Mouse (Mus musculus) bone marrow macrophage, adult 2 months (primary cell): ENCODE results near the gene Cgrrf1. TPM values are rescaled to one million over a fixed set of nuclear protein-coding genes. Genes with fewer than 3 reads are reported as not detected.

Source experiments
- H3K27ac ChIP-seq: 2 replicates; pipeline ENCODE4 v1.5.1; 2012; ENCODE audit warnings: low read depth, low read length; ENCODE audit not compliant: insufficient read depth
- H3K4me1 ChIP-seq: 2 replicates; pipeline ENCODE4 v1.6.1; 2012; ENCODE audit warnings: low read length; ENCODE audit not compliant: control insufficient read depth, insufficient read depth
- H3K4me3 ChIP-seq: 2 replicates; pipeline ENCODE4 v1.5.1; 2012; ENCODE audit warnings: mild to moderate bottlenecking, low read length, moderate library complexity; ENCODE audit not compliant: insufficient read depth
- CTCF ChIP-seq: IDR thresholded peaks from 2 replicates; pipeline ENCODE4 v1.5.1; 2012; ENCODE audit warnings: low read depth, mild to moderate bottlenecking, low read length, moderate library complexity
- POLR2A ChIP-seq: IDR thresholded peaks from 2 replicates; pipeline ENCODE4 v1.6.1; 2012; ENCODE audit warnings: mild to moderate bottlenecking, low read depth, low read length, borderline replicate concordance
- polyA plus RNA-seq: library from polyadenylated mRNA; stranded (reverse); fragments of >200 nt; gene quantifications from 2 replicates; pipeline ENCODE4 v1.2.4, GENCODE M21; 2012; ENCODE audit not compliant: missing spikeins, insufficient read depth, insufficient read length

Cgrrf1 gene
- polyA plus RNA-seq, 1 experiment, result 37.2 TPM

GRCm38 (mm10) chr14:46885891-46886301 lies 54.0 kb downstream of the Cgrrf1 start:
- peaks cover 9% of the 10 kb centered on the region for H3K4me1 ChIP-seq
- no peak overlapping the region for H3K27ac ChIP-seq
- TF ChIP-seq POLR2A (no peak), CTCF (no peak)
- peak overlapping the region; percentile 86 for H3K4me3 ChIP-seq

- peaks cover 9% of the 10 kb centered on the region for H3K4me1 ChIP-seq
- H3K4me3 ChIP-seq, result no peak overlapping the region
- H3K27ac ChIP-seq, result no peak overlapping the region
- TF ChIP-seq POLR2A, result no peak
- TF ChIP-seq CTCF, result no peak
Observed at GRCm38 (mm10) chr14:46889096-46889495, 57.2 kb downstream of the Cgrrf1 start.

DNA sequence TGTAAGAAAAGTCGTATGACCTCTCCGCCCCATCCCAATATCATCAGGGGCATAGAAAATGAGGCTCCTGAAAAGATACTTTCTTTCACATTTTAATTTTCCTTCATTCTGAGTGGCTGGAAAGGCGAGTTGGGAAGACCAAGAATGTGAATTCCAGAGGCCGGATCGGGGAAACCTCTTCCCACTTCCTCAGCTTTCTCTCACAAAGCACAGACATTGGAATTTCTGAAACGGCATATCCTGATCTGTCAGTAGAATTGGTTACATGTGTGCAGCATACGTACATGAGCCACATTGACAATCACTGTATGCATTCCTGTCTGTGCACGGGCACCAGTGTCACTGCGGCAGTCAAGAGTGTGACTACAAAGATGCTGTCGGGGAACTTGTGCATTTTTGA lies 62.0 kb downstream of the Cgrrf1 start:
- Histone ChIP-seq H3K4me3 (no peak overlapping the region), H3K27ac (no peak overlapping the region), H3K4me1 (0 out of 2 replicates have a peak, but pooled peaks cover 2% of the 10 kb centered on the region)
- TF ChIP-seq CTCF, result no peak
- no peak for TF ChIP-seq POLR2A

DNA sequence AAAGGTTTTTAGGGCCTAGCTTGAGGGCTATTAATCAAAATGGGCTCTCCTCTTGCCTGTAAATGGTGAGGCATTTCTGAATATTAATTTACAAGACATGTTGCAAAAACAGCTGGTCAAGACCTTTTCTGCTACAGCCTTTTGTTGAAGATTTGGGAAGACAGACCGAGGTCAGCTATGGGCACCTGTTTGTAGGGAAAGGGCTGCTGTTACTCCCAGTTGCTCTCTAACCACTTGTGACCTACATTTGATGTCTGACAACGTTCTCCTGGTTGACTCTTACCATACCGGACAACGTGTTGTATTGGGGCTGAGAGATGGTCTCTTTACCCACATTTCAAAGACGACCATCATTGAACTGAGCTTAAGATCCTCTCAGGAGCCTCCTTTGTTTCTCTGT lies 66.0 kb downstream of the Cgrrf1 start:
- Histone ChIP-seq H3K4me1 (0 out of 2 replicates have a peak, but pooled peaks cover 2% of the 10 kb centered on the region), H3K27ac (no peak overlapping the region), H3K4me3 (no peak overlapping the region)
- no peak for TF ChIP-seq POLR2A
- no peak for TF ChIP-seq CTCF

- TF ChIP-seq CTCF, result no peak
- no peak for TF ChIP-seq POLR2A
- H3K27ac ChIP-seq, result no peak overlapping the region
- H3K4me1 ChIP-seq, result 0 out of 2 replicates have a peak, but pooled peaks cover 2% of the 10 kb centered on the region
- no peak overlapping the region for H3K4me3 ChIP-seq
Observed at GRCm38 (mm10) chr14:46898626-46899025, 66.7 kb downstream of the Cgrrf1 start.

DNA sequence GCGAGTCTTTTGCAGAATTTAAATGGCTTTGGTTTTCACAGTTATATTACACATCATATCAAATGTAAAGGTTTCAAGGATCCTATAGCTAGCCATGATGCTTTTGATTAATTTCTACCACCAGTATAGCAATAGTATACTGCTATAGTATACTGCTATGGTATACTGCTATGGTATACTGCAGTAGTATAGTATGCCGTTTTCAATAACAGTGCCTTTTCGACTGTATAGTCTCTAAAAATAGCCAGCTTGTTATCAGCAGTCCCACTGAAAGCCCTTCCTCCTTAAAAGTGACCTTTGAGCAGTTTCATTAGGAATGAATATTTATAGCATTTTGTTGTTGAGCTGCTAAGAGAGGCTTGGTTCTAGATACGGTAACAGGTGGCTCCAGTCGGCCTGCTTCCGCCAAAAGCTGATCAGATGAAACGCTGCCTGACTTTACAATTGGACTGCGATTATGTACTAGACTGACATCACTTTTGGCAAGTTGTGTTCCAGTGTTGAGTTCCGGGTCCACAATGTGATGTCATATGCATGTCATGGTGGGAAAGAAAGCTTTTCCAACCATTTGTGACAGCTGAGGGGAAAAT lies 70.7 kb downstream of the Cgrrf1 start:
- no peak overlapping the region for H3K27ac ChIP-seq
- no peak for TF ChIP-seq CTCF
- no peak for TF ChIP-seq POLR2A
- 0 out of 2 replicates have a peak, but pooled peaks cover 2% of the 10 kb centered on the region for H3K4me1 ChIP-seq
- no peak overlapping the region for H3K4me3 ChIP-seq

Other genes with a start within 250 kb of the Cgrrf1 start
- gene Cdkn3, start 71.6 kb upstream of the Cgrrf1 start, polyA plus RNA-seq, result 25.0 and 26.6 TPM in 2 replicates
- gene Cnih1, start 43.7 kb upstream of the Cgrrf1 start, polyA plus RNA-seq, result 88.8 and 98.6 TPM in 2 replicates
- gene Gmfb, start 9.9 kb upstream of the Cgrrf1 start, polyA plus RNA-seq, result 62.7 and 73.4 TPM in 2 replicates
- gene Samd4, start 50.7 kb downstream of the Cgrrf1 start, polyA plus RNA-seq, result 2.3 and 3.5 TPM in 2 replicates